Mouse (Mus musculus) C2C12 (cell line): Measurements from ENCODE around the gene Rnf26. TPM values are rescaled to one million over a fixed set of nuclear protein-coding genes. Genes with fewer than 3 reads are reported as not detected.

Experiments
- H3K27me3 ChIP-seq: one replicate; pipeline ENCODE4 v1.6.1; 2011; ENCODE audit not compliant: control insufficient read depth, insufficient read depth, insufficient read length
- H3K36me3 ChIP-seq: one replicate; pipeline ENCODE4 v1.6.1; 2011; ENCODE audit not compliant: control insufficient read depth, insufficient read depth
- H3K4me3 ChIP-seq: one replicate; pipeline ENCODE4 v1.5.1; 2011; ENCODE audit warnings: mild to moderate bottlenecking, control low read depth; ENCODE audit not compliant: poor library complexity, insufficient read depth, severe bottlenecking
- H3K79me2 ChIP-seq: one replicate; pipeline ENCODE4 v1.6.1; 2011; ENCODE audit not compliant: control insufficient read depth, insufficient read depth
- H3K79me3 ChIP-seq: one replicate; pipeline ENCODE4 v1.6.1; 2011; ENCODE audit warnings: low read depth, control low read depth
- H3ac ChIP-seq: one replicate; pipeline ENCODE3; 2011; ENCODE audit warnings: low read depth; ENCODE audit not compliant: control insufficient read depth, insufficient read length
- CEBPB ChIP-seq: IDR thresholded peaks from one replicate; pipeline ENCODE4 v1.6.1; 2011; ENCODE audit warnings: low read depth, mild to moderate bottlenecking, control low read depth, moderate library complexity
- CTCF ChIP-seq: IDR thresholded peaks from one replicate; pipeline ENCODE4 v1.5.1; 2011; ENCODE audit not compliant: control insufficient read depth, insufficient read depth, insufficient read length
- FOSL1 ChIP-seq: IDR thresholded peaks from one replicate; pipeline ENCODE4 v1.8.0; 2011; ENCODE audit warnings: mild to moderate bottlenecking, low read length; ENCODE audit not compliant: poor library complexity, insufficient read depth, severe bottlenecking
- MAX ChIP-seq: IDR thresholded peaks from one replicate; pipeline ENCODE4 v1.6.1; 2011; ENCODE audit warnings: mild to moderate bottlenecking, control low read depth
- MYOD1 ChIP-seq: IDR thresholded peaks from one replicate; pipeline ENCODE4 v1.6.1; 2011; ENCODE audit warnings: low read depth; ENCODE audit not compliant: control insufficient read depth, insufficient read length
- MYOG ChIP-seq: IDR thresholded peaks from one replicate; pipeline ENCODE4 v1.6.1; 2011; ENCODE audit not compliant: control insufficient read depth, insufficient read length; ENCODE audit errors: extremely low read depth
- USF1 ChIP-seq: IDR thresholded peaks from one replicate; pipeline ENCODE4 v1.6.1; 2011; ENCODE audit warnings: low read depth, mild to moderate bottlenecking, control low read depth, moderate library complexity
- polyA plus RNA-seq: library from polyadenylated mRNA; unstranded; fragments of >200 nt; fragmentation: generic; extraction: Trizol; gene quantifications from one replicate; pipeline ENCODE4 v1.2.1, GENCODE M21; 2012; ENCODE audit warnings: missing spikeins

Gene Rnf26
- polyA plus RNA-seq, 1 experiment = 52.6 TPM

GRCm38 (mm10) chr9:44046426-44046825, 66.9 kb downstream of the Rnf26 start:
- Histone ChIP-seq H3ac (no peak overlapping the region), H3K27me3 (no peaks in the 10 kb centered on the region), H3K4me3 (no peak overlapping the region), H3K79me3 (no peaks in the 10 kb centered on the region), H3K79me2 (no peaks in the 10 kb centered on the region), H3K36me3 (no peaks in the 10 kb centered on the region)
- TF ChIP-seq CTCF (no peak), USF1 (no peak), MYOG (no peak), CEBPB (no peak), FOSL1 (no peak), MYOD1 (no peak), MAX (no peak)

DNA sequence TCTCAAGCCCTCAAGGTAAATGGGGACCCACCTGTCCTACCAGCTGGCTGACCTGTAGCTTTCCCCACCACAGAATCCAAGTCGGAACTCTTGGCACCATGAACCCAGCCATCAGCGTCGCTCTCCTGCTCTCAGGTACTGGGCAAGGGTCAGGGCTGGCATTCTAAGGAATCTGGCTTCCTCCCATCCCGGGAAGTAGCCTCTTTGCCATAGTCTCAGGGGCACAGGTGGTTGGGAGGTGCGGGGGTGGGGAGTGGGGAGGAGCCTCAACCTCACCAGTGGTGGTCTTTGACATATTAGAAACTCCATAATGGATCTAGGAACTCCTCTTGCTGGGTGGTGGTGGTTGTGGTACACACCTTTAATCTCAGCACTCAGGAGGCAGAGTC, 67.4 kb downstream of the Rnf26 start:
- Histone ChIP-seq H3K79me2 (no peaks in the 10 kb centered on the region), H3K36me3 (no peaks in the 10 kb centered on the region), H3ac (no peak overlapping the region), H3K4me3 (no peak overlapping the region), H3K27me3 (no peaks in the 10 kb centered on the region), H3K79me3 (no peaks in the 10 kb centered on the region)
- TF ChIP-seq CEBPB (no peak), FOSL1 (no peak), MYOG (no peak), MAX (no peak), CTCF (no peak), USF1 (no peak), MYOD1 (no peak)

Other genes starting within 250 kb of the Rnf26 start
- gene Thy1, start 70.1 kb downstream of the Rnf26 start, polyA plus RNA-seq = not detected
- 0.73 TPM for gene Usp2, start 46.5 kb downstream of the Rnf26 start, polyA plus RNA-seq
- gene Mfrp, start 11.8 kb downstream of the Rnf26 start, polyA plus RNA-seq = 0.05 TPM
- gene C1qtnf5, start 6.3 kb downstream of the Rnf26 start, polyA plus RNA-seq = 0.15 TPM
- gene Gm49380, start within 50 bp of the Rnf26 start, polyA plus RNA-seq = 0.05 TPM
- gene Mcam, start 21.0 kb upstream of the Rnf26 start, polyA plus RNA-seq = 21.7 TPM
- 8.2 TPM for gene Cbl, start 120.5 kb upstream of the Rnf26 start, polyA plus RNA-seq
- 0.04 TPM for gene Ccdc153, start 127.2 kb upstream of the Rnf26 start, polyA plus RNA-seq
- not detected for gene Pdzd3, start 138.0 kb upstream of the Rnf26 start, polyA plus RNA-seq
- gene Nlrx1, start 155.1 kb upstream of the Rnf26 start, polyA plus RNA-seq = 3.4 TPM
- 0.21 TPM for gene Abcg4, start 175.1 kb upstream of the Rnf26 start, polyA plus RNA-seq
- 9.1 TPM for gene Hinfp, start 192.2 kb upstream of the Rnf26 start, polyA plus RNA-seq
- gene C2cd2l, start 206.8 kb upstream of the Rnf26 start, polyA plus RNA-seq = 18.8 TPM
- 34.0 TPM for gene Dpagt1, start 212.5 kb upstream of the Rnf26 start, polyA plus RNA-seq
- 347 TPM for gene H2afx, start 221.2 kb upstream of the Rnf26 start, polyA plus RNA-seq
- 59.6 TPM for gene Hmbs, start 230.7 kb upstream of the Rnf26 start, polyA plus RNA-seq
- gene Vps11, start 248.2 kb upstream of the Rnf26 start, polyA plus RNA-seq = 26.1 TPM